Mouse (Mus musculus): ENCODE data around the gene Ccdc88c. TPM values are rescaled to one million over a fixed set of nuclear protein-coding genes. Genes with fewer than 3 reads are reported as not detected.

Gene Ccdc88c
- polyA plus RNA-seq, 1 experiment from 2014 or later: 16.7 TPM

GRCm38 (mm10) chr12:100871234-100871633 is 157.6 kb downstream of the Ccdc88c start:
- WGBS: 95% methylated on average over 6 of the region's 6 CpGs
- H3K9me3 ChIP-seq (ENCODE audit: control insufficient read depth, low read length): peaks cover 2% of the 10 kb centered on the region; the same call in 1 of the 2 replicates
- no peak overlapping the region for H3K4me3 ChIP-seq (replicated peaks; ENCODE audit: low read depth, low read length)
- no peak overlapping the region for H3K27ac ChIP-seq (replicated peaks; ENCODE audit: low read depth, low read length)
- no peaks in the 10 kb centered on the region for H3K4me1 ChIP-seq (ENCODE audit: control insufficient read depth, insufficient read depth, low read length)
- ATAC-seq (ENCODE audit: low FRiP score, low TSS enrichment) (no peak), DNase-seq (no peak)
- no peak overlapping the region for H3K4me2 ChIP-seq (ENCODE audit: low read length)
- no peak overlapping the region for H3K9ac ChIP-seq (replicated peaks; ENCODE audit: low read length)
- H3K36me3 ChIP-seq (ENCODE audit: control insufficient read depth, insufficient read depth, low read length): no peaks in the 10 kb centered on the region
- H3K27me3 ChIP-seq (ENCODE audit: control insufficient read depth, insufficient read depth, low read length): no peaks in the 10 kb centered on the region

- Histone ChIP-seq H3K9me3 (ENCODE audit: control insufficient read depth, low read length) (peaks cover 2% of the 10 kb centered on the region; the same call in 1 of the 2 replicates), H3K9ac (replicated peaks; ENCODE audit: low read length) (no peak overlapping the region), H3K4me2 (ENCODE audit: low read length) (no peak overlapping the region), H3K4me3 (replicated peaks; ENCODE audit: low read depth, low read length) (no peak overlapping the region), H3K27ac (replicated peaks; ENCODE audit: low read depth, low read length) (no peak overlapping the region), H3K36me3 (ENCODE audit: control insufficient read depth, insufficient read depth, low read length) (no peaks in the 10 kb centered on the region), H3K27me3 (ENCODE audit: control insufficient read depth, insufficient read depth, low read length) (no peaks in the 10 kb centered on the region), H3K4me1 (ENCODE audit: control insufficient read depth, insufficient read depth, low read length) (no peaks in the 10 kb centered on the region)
- 57% methylated on average over 4 of the region's 4 CpGs for WGBS
- ATAC-seq (ENCODE audit: low FRiP score, low TSS enrichment) (no peak), DNase-seq (no peak)
These were observed 160.7 kb downstream of the Ccdc88c start for GRCm38 (mm10) chr12:100868049-100868622.

GRCm38 (mm10) chr12:100867097-100867496 is 161.8 kb downstream of the Ccdc88c start:
- Histone ChIP-seq H3K4me1 (ENCODE audit: control insufficient read depth, insufficient read depth, low read length) (no peaks in the 10 kb centered on the region), H3K9me3 (ENCODE audit: control insufficient read depth, low read length) (peaks cover 2% of the 10 kb centered on the region; the same call in 1 of the 2 replicates), H3K9ac (replicated peaks; ENCODE audit: low read length) (no peak overlapping the region), H3K4me3 (replicated peaks; ENCODE audit: low read depth, low read length) (no peak overlapping the region), H3K4me2 (ENCODE audit: low read length) (no peak overlapping the region), H3K36me3 (ENCODE audit: control insufficient read depth, insufficient read depth, low read length) (no peaks in the 10 kb centered on the region), H3K27ac (replicated peaks; ENCODE audit: low read depth, low read length) (no peak overlapping the region), H3K27me3 (ENCODE audit: control insufficient read depth, insufficient read depth, low read length) (no peaks in the 10 kb centered on the region)
- DNase-seq (no peak), ATAC-seq (ENCODE audit: low FRiP score, low TSS enrichment) (no peak)
- WGBS: 87% methylated on average over 8 of the region's 8 CpGs

- H3K4me1 ChIP-seq (ENCODE audit: control insufficient read depth, insufficient read depth, low read length): no peaks in the 10 kb centered on the region
- peaks cover 2% of the 10 kb centered on the region; the same call in 1 of the 2 replicates for H3K9me3 ChIP-seq (ENCODE audit: control insufficient read depth, low read length)
- H3K27me3 ChIP-seq (ENCODE audit: control insufficient read depth, insufficient read depth, low read length): no peaks in the 10 kb centered on the region
- H3K36me3 ChIP-seq (ENCODE audit: control insufficient read depth, insufficient read depth, low read length): no peaks in the 10 kb centered on the region
- no peak overlapping the region for H3K4me3 ChIP-seq (replicated peaks; ENCODE audit: low read depth, low read length)
- WGBS: 64% methylated on average over 11 of the region's 11 CpGs
- no peak for DNase-seq
- H3K4me2 ChIP-seq (ENCODE audit: low read length): no peak overlapping the region
- ATAC-seq (ENCODE audit: low FRiP score, low TSS enrichment): no peak
- H3K27ac ChIP-seq (replicated peaks; ENCODE audit: low read depth, low read length): no peak overlapping the region
- H3K9ac ChIP-seq (replicated peaks; ENCODE audit: low read length): no peak overlapping the region
These were observed 163.3 kb downstream of the Ccdc88c start for GRCm38 (mm10) chr12:100865509-100866078.

- no peak overlapping the region for H3K9ac ChIP-seq (replicated peaks; ENCODE audit: low read length)
- H3K9me3 ChIP-seq (ENCODE audit: control insufficient read depth, low read length): peaks cover 2% of the 10 kb centered on the region; the same call in 1 of the 2 replicates
- H3K4me1 ChIP-seq (ENCODE audit: control insufficient read depth, insufficient read depth, low read length): no peaks in the 10 kb centered on the region
- ATAC-seq (ENCODE audit: low FRiP score, low TSS enrichment) (no peak), DNase-seq (no peak)
- no peaks in the 10 kb centered on the region for H3K36me3 ChIP-seq (ENCODE audit: control insufficient read depth, insufficient read depth, low read length)
- H3K27ac ChIP-seq (replicated peaks; ENCODE audit: low read depth, low read length): no peak overlapping the region
- no peak overlapping the region for H3K4me2 ChIP-seq (ENCODE audit: low read length)
- H3K4me3 ChIP-seq (replicated peaks; ENCODE audit: low read depth, low read length): no peak overlapping the region
- no peaks in the 10 kb centered on the region for H3K27me3 ChIP-seq (ENCODE audit: control insufficient read depth, insufficient read depth, low read length)
These were observed 163.8 kb downstream of the Ccdc88c start for GRCm38 (mm10) chr12:100865072-100865471.

GRCm38 (mm10) chr12:100862856-100863446 is 165.9 kb downstream of the Ccdc88c start:
- no peaks in the 10 kb centered on the region for H3K9me3 ChIP-seq (ENCODE audit: control insufficient read depth, low read length)
- ATAC-seq (ENCODE audit: low FRiP score, low TSS enrichment) (no peak), DNase-seq (no peak)
- H3K4me2 ChIP-seq (ENCODE audit: low read length): no peak overlapping the region
- WGBS: 93% methylated on average over 3 of the region's 3 CpGs
- no peaks in the 10 kb centered on the region for H3K27me3 ChIP-seq (ENCODE audit: control insufficient read depth, insufficient read depth, low read length)
- no peaks in the 10 kb centered on the region for H3K4me1 ChIP-seq (ENCODE audit: control insufficient read depth, insufficient read depth, low read length)
- H3K36me3 ChIP-seq (ENCODE audit: control insufficient read depth, insufficient read depth, low read length): no peaks in the 10 kb centered on the region
- no peak overlapping the region for H3K27ac ChIP-seq (replicated peaks; ENCODE audit: low read depth, low read length)
- H3K9ac ChIP-seq (replicated peaks; ENCODE audit: low read length): no peak overlapping the region
- H3K4me3 ChIP-seq (replicated peaks; ENCODE audit: low read depth, low read length): no peak overlapping the region

- H3K9me3 ChIP-seq (ENCODE audit: control insufficient read depth, low read length): no peaks in the 10 kb centered on the region
- no peaks in the 10 kb centered on the region for H3K36me3 ChIP-seq (ENCODE audit: control insufficient read depth, insufficient read depth, low read length)
- no peak for DNase-seq
- H3K27me3 ChIP-seq (ENCODE audit: control insufficient read depth, insufficient read depth, low read length): no peaks in the 10 kb centered on the region
- no peak overlapping the region for H3K4me3 ChIP-seq (replicated peaks; ENCODE audit: low read depth, low read length)
- H3K4me1 ChIP-seq (ENCODE audit: control insufficient read depth, insufficient read depth, low read length): no peaks in the 10 kb centered on the region
- WGBS: 87% methylated on average over 3 of the region's 3 CpGs
- no peak overlapping the region for H3K4me2 ChIP-seq (ENCODE audit: low read length)
- H3K27ac ChIP-seq (replicated peaks; ENCODE audit: low read depth, low read length): no peak overlapping the region
- no peak overlapping the region for H3K9ac ChIP-seq (replicated peaks; ENCODE audit: low read length)
- ATAC-seq (ENCODE audit: low FRiP score, low TSS enrichment): no peak
These were observed 166.6 kb downstream of the Ccdc88c start for GRCm38 (mm10) chr12:100862272-100862671.

Data from midbrain, embryonic 14.5 days (tissue).